Mouse (Mus musculus): ENCODE measurements around the gene Tns1. TPM values are rescaled to one million over a fixed set of nuclear protein-coding genes. Genes with fewer than 3 reads are reported as not detected.

Gene Tns1
- polyA plus RNA-seq, 1 experiment from 2014 or later: 137 TPM

GRCm38 (mm10) chr1:74130883-74131659 is 6.8 kb upstream of the Tns1 start:
- no peak for ATAC-seq (ENCODE audit: low read depth)
- WGBS: 86% methylated on average over 8 of the region's 8 CpGs
- no peaks in the 10 kb centered on the region for H3K4me1 ChIP-seq (replicated peaks; ENCODE audit: control insufficient read depth, insufficient read depth, low read length)
- H3K9ac ChIP-seq (ENCODE audit: low read length): no peak overlapping the region
- H3K4me2 ChIP-seq (ENCODE audit: low read depth, low read length): no peak overlapping the region
- H3K27ac ChIP-seq (ENCODE audit: low read length): no peak overlapping the region
- no peaks in the 10 kb centered on the region for H3K9me3 ChIP-seq (ENCODE audit: control insufficient read depth, low read length)
- H3K27me3 ChIP-seq (ENCODE audit: control insufficient read depth, insufficient read depth, low read depth, low read length): no peaks in the 10 kb centered on the region
- H3K4me3 ChIP-seq (ENCODE audit: low read length): no peak overlapping the region
- H3K36me3 ChIP-seq (ENCODE audit: control insufficient read depth, insufficient read depth, low read length): no peaks in the 10 kb centered on the region

GRCm38 (mm10) chr1:74124991-74125552 is 823 bp upstream of the Tns1 start, which contains the start of gene Rufy4:
TSS of gene Rufy4 (plus strand) at chr1:74125541.
- peak within 1 kb of the TSS; percentile 21 for H3K27ac ChIP-seq (ENCODE audit: low read length)
- peak within 1 kb of the TSS; percentile 84 for H3K4me2 ChIP-seq (ENCODE audit: low read depth, low read length)
- ATAC-seq (ENCODE audit: low read depth): peak; percentile 42
- H3K4me1 ChIP-seq (replicated peaks; ENCODE audit: control insufficient read depth, insufficient read depth, low read length): peaks cover 27% of the 10 kb centered on the region
- no peaks in the 10 kb centered on the region for H3K36me3 ChIP-seq (ENCODE audit: control insufficient read depth, insufficient read depth, low read length)
- H3K4me3 ChIP-seq (ENCODE audit: low read length): peak within 1 kb of the TSS; percentile 61
- H3K9ac ChIP-seq (ENCODE audit: low read length): peak within 1 kb of the TSS; percentile 77
- no peaks in the 10 kb centered on the region for H3K9me3 ChIP-seq (ENCODE audit: control insufficient read depth, low read length)
- peaks cover 3% of the 10 kb centered on the region; the same call in 1 of the 2 replicates for H3K27me3 ChIP-seq (ENCODE audit: control insufficient read depth, insufficient read depth, low read depth, low read length)
- under 1% methylated on average over 12 of the region's 12 CpGs for WGBS

- no peaks in the 10 kb centered on the region for H3K36me3 ChIP-seq (ENCODE audit: control insufficient read depth, insufficient read depth, low read length)
- peak overlapping the region; percentile 84 for H3K4me2 ChIP-seq (ENCODE audit: low read depth, low read length)
- 54% methylated on average over 8 of the region's 8 CpGs for WGBS
- H3K9me3 ChIP-seq (ENCODE audit: control insufficient read depth, low read length): no peaks in the 10 kb centered on the region
- ATAC-seq (ENCODE audit: low read depth): no peak
- no peak overlapping the region for H3K9ac ChIP-seq (ENCODE audit: low read length)
- H3K27ac ChIP-seq (ENCODE audit: low read length): no peak overlapping the region
- H3K4me1 ChIP-seq (replicated peaks; ENCODE audit: control insufficient read depth, insufficient read depth, low read length): peaks cover 27% of the 10 kb centered on the region
- H3K27me3 ChIP-seq (ENCODE audit: control insufficient read depth, insufficient read depth, low read depth, low read length): peaks cover 3% of the 10 kb centered on the region; the same call in 1 of the 2 replicates
- no peak overlapping the region; the same call in 1 of the 2 replicates for H3K4me3 ChIP-seq (ENCODE audit: low read length)
These were observed 1.0 kb downstream of the Tns1 start for GRCm38 (mm10) chr1:74123215-74123614.

GRCm38 (mm10) chr1:74121821-74122576 is 2.2 kb downstream of the Tns1 start:
- H3K9me3 ChIP-seq (ENCODE audit: control insufficient read depth, low read length): no peaks in the 10 kb centered on the region
- 34% methylated on average over 9 of the region's 9 CpGs for WGBS
- no peak overlapping the region for H3K4me3 ChIP-seq (ENCODE audit: low read length)
- H3K4me2 ChIP-seq (ENCODE audit: low read depth, low read length): no peak overlapping the region
- peaks cover 27% of the 10 kb centered on the region for H3K4me1 ChIP-seq (replicated peaks; ENCODE audit: control insufficient read depth, insufficient read depth, low read length)
- no peak overlapping the region for H3K9ac ChIP-seq (ENCODE audit: low read length)
- peaks cover 3% of the 10 kb centered on the region; the same call in 1 of the 2 replicates for H3K27me3 ChIP-seq (ENCODE audit: control insufficient read depth, insufficient read depth, low read depth, low read length)
- H3K36me3 ChIP-seq (ENCODE audit: control insufficient read depth, insufficient read depth, low read length): no peaks in the 10 kb centered on the region
- peak overlapping the region; percentile 36 for H3K27ac ChIP-seq (ENCODE audit: low read length)
- peak; percentile 56 for ATAC-seq (ENCODE audit: low read depth)

GRCm38 (mm10) chr1:74121138-74121537 is 3.1 kb downstream of the Tns1 start:
- H3K27ac ChIP-seq (ENCODE audit: low read length): no peak overlapping the region
- peaks cover 3% of the 10 kb centered on the region; the same call in 1 of the 2 replicates for H3K27me3 ChIP-seq (ENCODE audit: control insufficient read depth, insufficient read depth, low read depth, low read length)
- H3K9ac ChIP-seq (ENCODE audit: low read length): no peak overlapping the region
- H3K4me1 ChIP-seq (replicated peaks; ENCODE audit: control insufficient read depth, insufficient read depth, low read length): peaks cover 27% of the 10 kb centered on the region
- WGBS: 81% methylated on average over 7 of the region's 7 CpGs
- ATAC-seq (ENCODE audit: low read depth): no peak
- H3K4me2 ChIP-seq (ENCODE audit: low read depth, low read length): no peak overlapping the region
- no peaks in the 10 kb centered on the region for H3K36me3 ChIP-seq (ENCODE audit: control insufficient read depth, insufficient read depth, low read length)
- H3K4me3 ChIP-seq (ENCODE audit: low read length): no peak overlapping the region
- no peaks in the 10 kb centered on the region for H3K9me3 ChIP-seq (ENCODE audit: control insufficient read depth, low read length)

- ATAC-seq (ENCODE audit: low read depth): no peak
- Histone ChIP-seq H3K9me3 (ENCODE audit: control insufficient read depth, low read length) (no peaks in the 10 kb centered on the region), H3K4me2 (ENCODE audit: low read depth, low read length) (no peak overlapping the region), H3K27ac (ENCODE audit: low read length) (no peak overlapping the region), H3K36me3 (ENCODE audit: control insufficient read depth, insufficient read depth, low read length) (no peaks in the 10 kb centered on the region), H3K27me3 (ENCODE audit: control insufficient read depth, insufficient read depth, low read depth, low read length) (peaks cover 3% of the 10 kb centered on the region; the same call in 1 of the 2 replicates), H3K9ac (ENCODE audit: low read length) (no peak overlapping the region), H3K4me1 (replicated peaks; ENCODE audit: control insufficient read depth, insufficient read depth, low read length) (peaks cover 23% of the 10 kb centered on the region), H3K4me3 (ENCODE audit: low read length) (no peak overlapping the region)
- WGBS: 69% methylated on average over 1 of the region's 1 CpGs
These were observed 5.1 kb downstream of the Tns1 start for GRCm38 (mm10) chr1:74119115-74119514.

- 82% methylated on average over 6 of the region's 6 CpGs for WGBS
- no peak overlapping the region for H3K9ac ChIP-seq (ENCODE audit: low read length)
- peaks cover 16% of the 10 kb centered on the region for H3K4me1 ChIP-seq (replicated peaks; ENCODE audit: control insufficient read depth, insufficient read depth, low read length)
- H3K9me3 ChIP-seq (ENCODE audit: control insufficient read depth, low read length): no peaks in the 10 kb centered on the region
- no peaks in the 10 kb centered on the region for H3K36me3 ChIP-seq (ENCODE audit: control insufficient read depth, insufficient read depth, low read length)
- no peak for ATAC-seq (ENCODE audit: low read depth)
- no peak overlapping the region for H3K4me3 ChIP-seq (ENCODE audit: low read length)
- H3K27me3 ChIP-seq (ENCODE audit: control insufficient read depth, insufficient read depth, low read depth, low read length): no peaks in the 10 kb centered on the region; the same call in 1 of the 2 replicates
- H3K4me2 ChIP-seq (ENCODE audit: low read depth, low read length): no peak overlapping the region
- no peak overlapping the region for H3K27ac ChIP-seq (ENCODE audit: low read length)
These were observed 6.4 kb downstream of the Tns1 start for GRCm38 (mm10) chr1:74117876-74118275.

GRCm38 (mm10) chr1:74113071-74113470 is 11.2 kb downstream of the Tns1 start:
- H3K4me1 ChIP-seq (replicated peaks; ENCODE audit: control insufficient read depth, insufficient read depth, low read length): peaks cover 10% of the 10 kb centered on the region
- WGBS: 43% methylated on average over 3 of the region's 3 CpGs
- no peaks in the 10 kb centered on the region for H3K36me3 ChIP-seq (ENCODE audit: control insufficient read depth, insufficient read depth, low read length)
- no peak overlapping the region for H3K27ac ChIP-seq (ENCODE audit: low read length)
- no peaks in the 10 kb centered on the region for H3K9me3 ChIP-seq (ENCODE audit: control insufficient read depth, low read length)
- no peaks in the 10 kb centered on the region for H3K27me3 ChIP-seq (ENCODE audit: control insufficient read depth, insufficient read depth, low read depth, low read length)
- no peak overlapping the region for H3K9ac ChIP-seq (ENCODE audit: low read length)
- no peak overlapping the region for H3K4me3 ChIP-seq (ENCODE audit: low read length)
- H3K4me2 ChIP-seq (ENCODE audit: low read depth, low read length): no peak overlapping the region
- no peak for ATAC-seq (ENCODE audit: low read depth)

- Histone ChIP-seq H3K4me2 (ENCODE audit: low read depth, low read length) (no peak overlapping the region), H3K36me3 (ENCODE audit: control insufficient read depth, insufficient read depth, low read length) (no peaks in the 10 kb centered on the region), H3K4me1 (replicated peaks; ENCODE audit: control insufficient read depth, insufficient read depth, low read length) (peaks cover 10% of the 10 kb centered on the region), H3K27me3 (ENCODE audit: control insufficient read depth, insufficient read depth, low read depth, low read length) (no peaks in the 10 kb centered on the region), H3K4me3 (ENCODE audit: low read length) (no peak overlapping the region), H3K9me3 (ENCODE audit: control insufficient read depth, low read length) (no peaks in the 10 kb centered on the region), H3K9ac (ENCODE audit: low read length) (no peak overlapping the region), H3K27ac (ENCODE audit: low read length) (no peak overlapping the region)
- 48% methylated on average over 6 of the region's 6 CpGs for WGBS
- ATAC-seq (ENCODE audit: low read depth): peak; percentile 15; the same call in 1 of the 2 replicates
These were observed 12.6 kb downstream of the Tns1 start for GRCm38 (mm10) chr1:74111696-74112030.
